Mouse (Mus musculus): ENCODE measurements around the gene Chaf1a.
"Not testable (repeated sequence)": the region's sequence is repeated elsewhere in the genome, so short reads cannot be mapped to it uniquely, and the experiment has no call there.

Gene Chaf1a

DNA sequence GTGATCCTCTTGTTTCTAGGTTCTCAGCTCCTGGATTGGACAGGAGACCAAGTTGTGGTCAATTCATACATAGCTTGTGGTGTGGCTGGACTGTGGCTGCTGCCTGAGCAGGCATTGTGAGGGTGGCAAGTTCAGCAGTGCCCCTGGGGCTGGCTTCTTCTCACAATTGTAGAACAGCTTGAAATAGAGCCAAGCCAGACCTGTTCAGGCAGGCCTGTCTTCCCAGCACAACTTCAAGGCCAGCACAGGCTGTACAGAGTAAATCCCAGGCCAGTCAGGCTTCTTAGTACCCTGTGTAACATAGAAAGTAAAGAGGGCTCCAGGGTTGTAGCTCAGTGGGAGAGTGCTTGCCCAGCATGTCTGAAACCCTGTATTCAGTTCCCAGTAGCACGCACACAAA lies 52.6 kb downstream of the Chaf1a start:
- DNase-seq, result no peak

DNA sequence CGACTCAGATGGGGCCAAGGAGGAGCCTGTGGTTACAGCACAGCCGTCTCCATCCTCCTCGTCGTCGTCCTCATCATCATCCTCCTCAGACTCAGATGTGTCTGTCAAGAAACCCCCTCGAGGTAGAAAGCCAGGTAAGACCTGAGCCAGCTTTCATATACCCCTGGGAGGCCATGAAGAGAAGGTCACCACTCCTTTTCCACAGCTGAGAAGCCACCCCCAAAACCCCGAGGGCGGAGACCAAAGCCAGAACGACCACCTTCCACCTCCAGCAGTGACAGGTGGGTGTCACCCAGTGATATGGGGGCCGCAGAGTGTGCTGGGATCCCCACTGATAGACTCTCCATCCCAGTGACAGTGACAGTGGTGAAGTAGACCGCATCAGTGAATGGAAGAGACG lies 56.6 kb downstream of the Chaf1a start:
- DNase-seq, result no peak

DNA sequence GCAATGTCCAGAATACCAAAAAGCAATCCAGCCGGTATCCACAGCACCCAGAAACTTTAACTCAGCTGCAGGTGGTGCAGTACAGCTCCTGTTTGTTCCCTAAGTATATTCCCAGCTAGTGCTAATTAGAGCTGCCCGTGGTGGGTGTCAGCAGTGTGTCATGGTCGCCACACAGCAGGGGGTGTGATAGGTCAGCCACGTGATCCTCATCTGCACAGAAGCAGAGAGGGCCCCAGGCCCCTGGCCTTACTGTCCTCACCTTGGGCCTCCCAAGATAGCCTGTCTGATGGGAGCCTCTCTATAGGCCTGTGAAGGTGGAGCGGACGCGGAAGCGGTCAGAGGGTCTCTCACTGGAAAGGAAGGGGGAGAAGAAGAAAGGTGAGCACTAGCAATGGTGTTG lies 57.9 kb downstream of the Chaf1a start:
- no peak for DNase-seq

DNA sequence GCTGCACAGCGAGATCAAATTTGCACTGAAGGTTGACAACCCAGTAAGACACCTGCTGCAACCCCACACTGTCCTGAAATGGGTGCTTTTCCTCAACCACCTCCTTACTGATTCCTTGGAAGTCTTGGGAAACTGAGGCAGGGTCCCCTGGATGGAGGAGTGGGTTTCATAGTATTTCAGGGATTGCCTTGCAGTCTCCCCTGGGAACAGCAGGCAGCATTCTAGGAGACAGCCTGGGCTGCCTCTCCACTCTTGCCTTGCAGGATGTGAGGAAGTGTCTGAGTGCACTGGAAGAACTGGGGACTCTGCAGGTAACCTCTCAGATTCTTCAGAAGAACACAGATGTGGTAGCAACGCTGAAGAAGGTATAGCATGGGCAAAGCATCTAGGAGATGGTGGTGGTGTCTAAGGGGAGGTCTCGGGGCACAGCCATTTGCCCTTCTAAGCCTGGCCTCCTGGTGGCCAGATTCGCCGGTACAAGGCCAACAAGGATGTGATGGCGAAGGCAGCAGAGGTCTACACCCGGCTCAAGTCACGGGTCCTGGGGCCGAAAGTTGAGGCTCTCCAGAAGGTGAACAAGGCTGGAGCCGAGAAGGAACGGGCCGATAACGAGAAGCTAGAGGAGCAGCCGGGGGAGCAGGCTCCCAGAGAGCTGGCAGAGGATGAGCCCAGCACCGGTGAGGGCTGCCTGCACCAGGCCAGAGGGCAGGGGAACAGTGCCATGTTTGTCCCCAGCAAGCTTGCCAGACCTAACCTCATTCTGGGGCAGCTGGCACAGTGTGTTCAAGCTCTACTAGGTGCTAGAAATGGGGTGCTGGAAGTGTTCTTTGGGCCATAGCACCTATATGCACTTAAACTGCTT lies 58.7 kb downstream of the Chaf1a start:
- no peak for DNase-seq

DNA sequence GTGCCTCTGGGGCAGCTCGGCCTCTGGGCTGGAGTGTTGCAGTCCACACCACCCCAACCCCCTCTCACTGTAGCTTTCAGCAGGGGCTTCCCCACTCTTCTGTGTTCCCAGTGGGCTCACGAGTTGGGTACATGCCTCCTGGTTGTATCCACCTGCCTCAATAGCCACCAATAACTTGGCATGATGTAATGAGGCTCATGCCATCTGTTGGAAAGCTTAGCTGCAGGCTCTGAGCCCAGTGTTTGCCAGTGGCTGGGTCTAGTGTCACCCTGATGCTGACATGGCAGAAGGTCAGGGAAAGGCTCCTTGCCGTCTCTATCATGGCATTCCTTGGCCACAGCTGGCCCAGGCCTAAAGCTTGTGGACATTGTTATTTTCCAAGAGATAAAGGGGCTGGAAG lies 60.6 kb downstream of the Chaf1a start:
- no peak for DNase-seq

DNA sequence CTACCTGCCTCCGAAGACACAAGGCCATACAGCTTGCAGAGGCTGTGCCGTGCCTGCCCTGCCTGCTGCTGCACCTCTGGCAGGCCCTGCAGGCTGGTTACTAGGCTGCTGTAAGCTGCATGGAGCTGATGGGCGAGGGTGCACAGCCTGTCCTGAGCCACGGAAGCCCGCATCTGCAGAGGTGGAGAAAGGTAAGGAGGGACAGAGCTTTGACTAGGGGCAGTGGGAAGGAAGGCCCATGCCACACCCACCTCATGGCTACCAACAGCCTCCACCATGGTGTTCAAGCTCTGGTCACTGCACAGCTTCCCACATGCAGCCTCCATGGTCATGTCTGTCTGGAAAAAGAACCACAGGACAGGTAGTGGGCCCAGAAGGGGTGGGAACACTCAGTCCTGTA lies 61.9 kb downstream of the Chaf1a start:
- DNase-seq, result no peak

DNA sequence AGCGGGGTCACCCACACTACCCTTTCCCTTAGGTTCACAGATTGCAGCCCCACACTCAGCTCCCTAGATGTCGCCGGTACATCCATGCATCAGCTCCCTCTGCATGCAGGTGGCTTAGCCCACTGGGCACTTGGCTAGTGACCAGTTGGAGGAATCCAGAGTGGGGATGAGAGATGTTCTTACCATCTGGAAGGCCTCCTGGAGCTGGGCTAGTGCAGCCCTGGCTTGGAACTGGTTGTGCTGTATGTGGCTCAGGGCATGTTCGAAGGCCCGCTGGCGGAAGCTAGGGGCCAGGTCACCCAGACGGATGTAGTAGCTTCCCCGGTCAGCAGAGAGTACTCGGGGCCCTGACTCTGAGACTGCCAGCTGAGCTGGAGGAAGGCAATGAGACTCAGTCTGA lies 62.7 kb downstream of the Chaf1a start:
- no peak for DNase-seq

DNA sequence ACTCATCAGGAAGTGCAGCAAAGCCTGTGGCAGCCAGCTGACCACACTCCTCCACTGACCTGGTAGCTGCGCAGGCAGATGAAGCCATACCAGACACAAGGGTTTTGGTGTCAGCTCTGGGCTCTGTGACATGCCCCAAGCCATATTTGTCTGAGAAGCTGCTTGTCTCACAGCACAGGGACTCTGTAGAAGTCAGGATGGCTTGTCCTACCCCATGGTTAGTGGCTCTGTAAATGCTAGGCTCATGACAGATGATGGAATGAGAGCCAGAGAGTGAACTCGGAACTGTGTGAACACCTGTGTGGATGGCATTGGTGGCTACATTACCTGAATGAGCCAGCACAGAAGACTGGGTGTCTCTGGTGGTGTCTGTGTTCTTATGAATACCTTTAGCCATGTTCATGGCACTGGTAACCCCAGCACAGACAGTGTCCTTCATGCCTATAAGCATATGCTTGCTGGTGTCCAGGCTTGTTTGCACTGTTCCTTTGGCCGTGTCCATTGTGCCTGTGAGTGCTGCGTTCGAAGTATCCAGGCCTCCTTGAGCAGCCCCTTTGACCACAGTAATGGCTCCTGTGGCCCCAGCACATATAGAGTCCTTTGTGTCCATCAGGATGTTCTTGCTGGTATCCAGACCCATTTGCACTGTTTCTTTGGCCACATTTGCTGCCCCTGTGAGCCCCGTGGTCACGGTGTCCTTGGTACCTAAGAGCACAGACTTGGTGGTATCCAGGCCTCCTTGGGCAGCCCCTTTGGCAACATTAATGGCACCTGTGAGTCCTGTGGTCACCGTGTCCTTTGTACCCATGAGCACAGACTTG lies 63.4 kb downstream of the Chaf1a start:
- no peak for DNase-seq

DNA sequence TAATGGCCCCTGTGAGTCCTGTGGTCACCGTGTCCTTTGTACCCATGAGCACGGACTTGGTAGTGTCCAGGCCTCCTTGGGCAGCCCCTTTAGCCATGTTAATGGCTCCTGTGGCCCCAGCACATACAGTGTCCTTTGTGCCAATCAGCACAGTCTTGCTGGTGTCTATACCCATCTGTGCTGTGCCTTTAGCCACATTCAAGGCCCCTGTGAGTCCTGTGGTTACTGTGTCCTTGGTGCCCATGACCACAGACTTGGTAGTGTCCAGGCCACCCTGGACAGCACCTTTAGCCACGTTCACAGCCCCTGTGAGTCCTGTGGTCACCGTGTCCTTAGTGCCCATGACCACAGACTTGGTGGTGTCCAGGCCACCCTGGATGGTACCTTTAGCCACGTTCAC lies 64.6 kb downstream of the Chaf1a start:
- not testable (repeated sequence) for DNase-seq

DNA sequence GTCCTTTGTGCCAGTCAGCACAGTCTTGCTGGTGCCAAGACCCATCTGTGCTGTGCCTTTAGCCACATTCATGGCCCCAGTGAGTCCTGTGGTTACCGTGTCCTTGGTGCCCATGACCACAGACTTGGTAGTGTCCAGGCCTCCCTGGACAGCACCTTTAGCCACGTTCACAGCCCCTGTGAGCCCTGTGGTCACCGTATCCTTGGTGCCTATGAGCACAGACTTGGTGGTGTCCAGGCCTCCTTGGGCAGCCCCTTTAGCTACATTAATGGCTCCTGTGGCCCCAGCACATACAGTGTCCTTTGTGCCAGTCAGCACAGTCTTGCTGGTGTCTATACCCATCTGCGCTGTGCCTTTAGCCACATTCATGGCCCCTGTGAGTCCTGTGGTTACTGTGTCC lies 66.2 kb downstream of the Chaf1a start:
- not testable (repeated sequence) for DNase-seq

DNA sequence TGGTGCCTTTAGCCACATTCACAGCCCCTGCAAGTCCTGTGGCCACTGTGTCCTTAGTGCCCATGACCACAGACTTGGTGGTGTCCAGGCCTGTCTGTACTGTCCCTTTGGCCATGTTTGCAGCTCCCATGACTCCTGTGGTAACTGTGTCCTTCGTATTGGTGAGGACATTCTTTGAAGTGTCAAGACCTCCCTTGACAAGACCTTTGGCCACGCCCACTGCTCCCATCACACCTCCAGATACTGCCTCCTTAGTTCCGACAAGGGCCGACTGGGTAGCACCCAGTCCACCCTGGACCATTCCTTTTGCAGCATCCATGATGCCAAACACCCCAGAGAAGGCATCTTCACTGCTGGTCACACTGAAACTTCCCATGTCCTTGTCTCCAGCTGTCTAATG lies 66.7 kb downstream of the Chaf1a start:
- DNase-seq, result no peak

DNA sequence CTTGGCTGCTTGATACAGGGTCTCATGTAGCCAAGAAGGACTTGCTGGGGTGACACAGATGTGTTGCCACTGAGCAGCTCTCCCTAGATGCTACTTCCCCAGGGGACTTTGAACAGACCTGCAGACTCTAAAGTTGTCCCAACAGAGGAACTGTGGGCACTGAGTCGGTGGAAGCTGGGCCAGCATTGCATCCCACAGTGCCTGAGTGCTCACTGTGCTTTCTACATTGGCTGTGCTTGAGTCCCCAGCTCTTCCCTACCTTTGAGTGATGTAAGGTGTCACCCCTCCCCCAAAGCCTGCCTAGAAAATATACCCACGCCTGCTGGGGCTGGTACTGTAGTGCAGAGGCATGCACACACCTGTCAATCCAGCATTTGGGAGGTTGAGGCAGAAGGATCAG lies 67.5 kb downstream of the Chaf1a start:
- DNase-seq, result no peak

DNA sequence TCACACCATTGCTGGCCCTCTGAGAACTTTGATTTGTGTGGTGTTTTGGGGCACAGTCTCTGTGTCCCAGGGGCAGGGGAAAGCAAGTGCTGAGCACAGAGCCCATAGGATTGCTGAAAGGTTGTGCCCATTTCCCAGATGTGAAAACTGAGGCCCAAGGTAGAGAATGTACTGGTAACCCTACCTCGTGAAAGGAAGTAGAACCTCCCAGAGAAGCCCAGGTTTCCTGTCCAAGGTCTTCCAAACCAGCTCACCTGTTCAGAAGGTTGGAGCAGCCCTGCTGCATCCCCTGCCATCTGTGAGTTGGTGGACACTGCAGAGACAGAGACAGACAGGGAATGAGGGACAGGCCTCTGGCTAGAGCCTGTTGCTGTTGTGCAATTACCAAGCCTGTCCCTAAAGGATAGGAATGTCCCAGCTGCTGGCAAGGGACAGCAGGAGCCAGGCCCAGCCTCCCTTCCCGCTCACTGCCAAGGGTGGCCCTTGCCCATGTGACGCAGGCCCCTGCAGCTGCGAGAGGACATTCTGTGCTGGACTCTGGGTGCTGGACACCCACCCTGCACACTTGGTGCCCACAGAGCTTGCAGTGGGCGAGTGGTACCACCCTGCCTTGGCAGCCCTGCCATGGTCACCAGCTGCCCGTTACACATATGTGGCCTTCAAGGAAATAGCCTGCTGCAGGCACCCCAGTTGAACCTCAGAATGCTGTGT lies 68.2 kb downstream of the Chaf1a start:
- no peak for DNase-seq

DNA sequence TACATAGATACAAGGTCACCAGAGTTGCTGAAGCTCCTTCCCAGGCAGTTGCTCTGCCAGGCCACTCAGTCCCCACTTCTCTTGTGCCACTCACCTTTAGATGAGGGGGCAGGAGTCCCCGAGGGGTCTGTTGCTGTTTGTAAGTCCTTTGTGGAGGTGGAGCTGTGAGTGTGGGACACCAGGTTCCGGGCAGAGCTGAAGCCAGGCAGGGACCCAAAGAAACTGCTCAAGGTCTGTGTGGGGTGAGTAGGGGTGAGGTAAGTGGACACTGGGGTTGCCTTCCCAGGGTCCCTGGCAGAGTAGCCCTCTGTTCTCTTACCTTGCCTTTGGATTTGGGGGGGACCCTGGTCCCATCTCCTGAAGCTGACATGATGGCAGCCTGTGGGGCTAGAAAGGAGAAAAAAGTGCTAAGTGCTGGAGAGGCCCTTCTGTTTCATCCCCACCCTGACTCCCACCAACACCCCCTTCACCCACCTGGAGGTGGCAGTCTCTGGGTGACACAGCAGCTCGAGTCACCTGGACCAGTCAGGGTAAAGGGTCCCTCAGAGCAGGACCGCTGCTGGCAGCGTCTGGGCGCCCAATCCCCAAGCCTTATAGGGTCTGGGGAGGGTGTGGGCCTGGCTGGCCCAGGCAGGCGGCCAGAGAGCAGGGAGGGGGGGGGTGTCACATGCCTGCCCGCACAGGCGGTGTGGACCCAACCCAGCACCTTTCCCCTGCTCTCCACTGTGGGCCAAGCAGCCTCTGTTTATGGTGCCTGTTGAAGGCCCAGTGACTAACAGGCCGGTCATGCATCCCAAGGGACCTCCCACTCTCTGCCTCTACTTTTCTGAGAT lies 69.2 kb downstream of the Chaf1a start, which contains the start of gene Plin4:
Gene Plin4 (minus strand): TSS at position 585 of the 833 bp plus-strand sequence.
- DNase-seq, result no peak

DNA sequence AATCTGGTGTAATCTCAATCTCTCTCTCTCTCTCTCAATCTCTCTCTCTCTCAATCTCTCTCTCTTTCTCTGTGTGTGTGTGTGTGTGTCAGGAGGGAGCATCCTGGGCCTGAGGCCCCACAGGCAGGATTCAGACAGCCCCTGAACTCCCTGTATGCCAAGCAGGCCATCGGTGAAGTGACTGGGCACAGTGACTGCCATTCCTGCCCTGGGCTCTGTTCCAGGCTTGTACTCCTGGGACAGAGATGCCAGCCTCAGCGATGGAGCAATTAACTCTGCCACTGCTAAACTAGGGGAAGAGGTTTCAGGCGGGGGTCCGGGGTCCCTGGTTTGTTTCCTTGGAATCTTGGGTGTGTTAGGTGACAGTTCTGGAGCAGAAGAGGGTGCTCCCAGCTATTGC lies 70.3 kb downstream of the Chaf1a start:
- DNase-seq, result no peak

DNA sequence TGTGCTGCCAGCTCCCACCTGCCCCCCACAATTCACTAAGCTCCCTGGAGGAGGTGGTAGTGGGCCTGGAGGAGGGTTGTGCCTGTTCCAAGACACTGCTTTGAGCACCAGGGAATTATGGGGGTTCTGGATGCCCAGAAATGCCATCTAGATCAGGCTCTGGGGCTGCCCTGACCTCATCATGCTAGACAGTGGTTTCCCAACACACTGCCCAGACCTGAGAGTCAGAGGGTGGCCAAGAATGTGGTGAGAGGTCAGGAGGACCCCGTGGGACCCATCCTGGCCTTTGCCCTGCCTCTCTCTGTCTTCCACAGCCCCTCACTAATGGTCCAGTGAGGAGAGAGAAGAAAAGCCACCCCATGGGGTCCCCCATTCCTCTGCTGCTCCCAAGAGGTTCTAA lies 70.8 kb downstream of the Chaf1a start:
- DNase-seq, result no peak

DNA sequence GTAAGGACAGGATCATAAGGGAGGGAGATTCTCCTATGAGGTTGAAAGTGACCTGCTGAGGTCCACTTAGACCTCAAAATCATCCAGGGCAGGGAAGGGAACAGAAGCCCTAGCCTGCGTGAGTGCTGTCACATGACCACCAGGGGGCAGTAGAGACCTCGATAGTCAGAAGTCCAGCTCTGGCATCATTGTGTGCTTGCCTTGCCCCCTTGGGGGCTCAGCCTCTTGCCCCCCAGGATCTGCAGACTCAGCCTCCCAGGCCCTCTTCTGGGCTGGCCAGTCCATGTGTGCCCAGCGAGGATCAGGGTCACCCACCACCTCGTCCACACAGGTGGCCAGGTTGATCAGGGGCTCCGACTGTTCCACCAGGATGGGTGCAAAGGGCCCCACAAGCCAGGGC lies 71.6 kb downstream of the Chaf1a start:
- DNase-seq, result peak; percentile 85

DNA sequence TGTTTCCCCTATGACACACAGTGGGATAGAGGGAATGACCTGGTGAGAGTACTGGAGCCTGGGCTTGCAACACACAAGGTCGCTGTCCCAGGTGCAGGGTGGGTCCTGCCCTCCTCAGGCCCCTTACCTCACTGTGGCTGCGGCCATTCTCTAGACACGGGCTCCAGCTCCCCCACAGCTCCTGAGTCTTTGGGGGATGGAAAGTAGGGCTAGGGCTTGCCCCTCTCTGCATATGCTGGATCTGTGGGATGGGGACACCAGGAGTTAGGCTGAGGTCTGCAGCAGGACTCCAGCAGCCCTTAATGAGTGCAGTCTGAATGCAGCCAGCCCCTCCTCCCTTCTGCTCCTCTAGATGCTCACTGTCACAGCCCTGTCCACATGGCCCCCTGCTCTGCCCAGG lies 72.5 kb downstream of the Chaf1a start:
- no peak for DNase-seq

DNA sequence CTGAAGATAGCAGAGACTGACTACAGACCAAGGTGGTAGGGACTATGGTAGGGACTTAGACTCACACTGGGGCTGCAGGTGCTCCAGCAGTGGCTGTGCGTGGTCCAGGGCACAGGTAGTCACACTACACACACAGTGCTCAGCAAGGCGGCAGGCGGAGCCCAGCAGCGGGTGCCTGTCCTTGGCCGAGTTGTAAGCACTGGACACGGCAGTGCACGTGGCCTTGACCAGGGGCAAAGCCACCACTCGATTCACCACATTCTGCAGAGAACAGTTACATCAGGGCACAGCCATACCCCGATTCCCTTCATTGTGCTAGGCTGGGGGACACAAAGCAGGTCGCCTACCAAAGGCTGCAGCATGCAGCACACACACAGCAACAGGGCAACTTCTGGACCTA lies 76.0 kb downstream of the Chaf1a start:
- DNase-seq, result no peak

DNA sequence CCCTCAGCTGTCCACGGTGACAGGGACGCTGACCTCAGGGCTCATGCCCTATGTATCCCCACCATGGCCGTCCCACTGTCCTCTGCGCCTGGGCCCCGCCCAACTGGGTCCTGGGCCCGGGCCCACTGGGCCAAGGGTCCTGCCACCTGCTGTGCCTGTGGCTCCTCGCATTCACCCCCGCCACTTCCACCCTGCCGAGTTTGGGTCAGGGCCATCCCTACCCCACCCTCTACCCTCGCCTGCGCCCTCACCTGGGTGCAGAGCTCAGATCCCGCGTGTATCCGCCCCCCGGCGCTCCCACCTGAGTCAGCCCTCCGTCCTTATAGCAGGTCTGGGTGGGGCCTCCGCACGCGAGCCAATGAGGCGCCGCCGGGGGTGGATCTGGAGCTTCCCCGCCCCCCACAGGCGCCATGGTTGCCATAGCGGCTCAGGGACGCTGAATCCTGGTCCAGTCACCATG lies 77.0 kb downstream of the Chaf1a start, which contains the start of gene Plin5:
Gene Plin5 (minus strand): TSS at position 346 of the 460 bp plus-strand sequence.
- DNase-seq, result peak; percentile 71

DNA sequence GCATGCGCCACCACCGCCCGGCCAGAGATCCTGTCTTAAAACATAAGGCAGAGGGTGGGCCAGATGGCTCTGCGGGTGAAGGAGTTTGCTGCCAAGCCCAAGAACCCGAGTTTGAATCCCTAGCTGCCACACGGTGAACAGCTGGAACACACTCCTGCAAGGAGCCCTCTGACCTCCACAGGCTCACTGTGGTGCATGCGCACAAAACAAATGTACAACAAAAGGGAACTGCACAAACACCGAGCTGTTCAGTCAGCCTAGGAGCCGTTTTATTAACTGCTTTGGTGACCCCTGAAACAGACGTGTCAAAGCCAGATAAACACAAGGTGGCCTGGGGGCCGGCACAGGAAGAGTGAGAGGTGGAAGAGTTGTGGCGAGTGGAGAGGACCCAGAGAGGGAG lies 79.2 kb downstream of the Chaf1a start:
- DNase-seq, result no peak
